Mouse (Mus musculus) left cerebral cortex, postnatal 25 days (tissue): Measurements from ENCODE around the gene P4ha2. TPM values are rescaled to one million over a fixed set of nuclear protein-coding genes. Genes with fewer than 3 reads are reported as not detected.

ENCODE experiments used
- DNase-seq, 2 experiments: peaks; one replicate each; pipeline ENCODE4 v3.0.0; 2022; ENCODE audit warnings: low spot score in 2 of 2, mixed read lengths in 1 of 2
- intact Hi-C: fragments of 180-260 bp; cut with DNase I; formaldehyde crosslinking; loops from one replicate; pipeline ENCODE4 v1.15.1; 2025
- total RNA-seq, 2 experiments: library from RNA; stranded (reverse); gene quantifications; 2 replicates each; pipeline ENCODE4 v1.2.3; 2021

Gene P4ha2
- total RNA-seq, 2 experiments from 2014 or later = 17.5 to 22.2 TPM

DNA sequence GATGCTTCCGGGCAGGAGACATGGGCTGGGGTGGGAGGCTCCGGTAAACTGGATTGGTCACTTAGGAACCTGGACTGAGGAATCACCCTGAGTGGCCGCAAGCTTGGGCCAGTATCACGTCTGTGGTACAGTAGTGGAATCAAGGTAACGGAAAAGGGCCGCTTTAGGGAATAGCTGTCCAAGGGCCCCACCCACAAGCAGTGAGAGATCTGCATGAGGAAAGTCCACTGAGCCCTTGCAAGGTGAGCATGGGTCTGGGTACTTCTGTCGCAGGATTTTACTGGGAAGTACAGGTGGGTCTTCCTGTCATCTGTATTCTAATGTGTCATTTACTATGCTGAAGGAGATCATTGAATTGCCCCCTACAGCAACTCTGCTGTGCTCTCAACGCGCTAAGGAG lies 1.8 kb downstream of the P4ha2 start:
- intact Hi-C loops = no loop called here
- no peak for DNase-seq

DNA sequence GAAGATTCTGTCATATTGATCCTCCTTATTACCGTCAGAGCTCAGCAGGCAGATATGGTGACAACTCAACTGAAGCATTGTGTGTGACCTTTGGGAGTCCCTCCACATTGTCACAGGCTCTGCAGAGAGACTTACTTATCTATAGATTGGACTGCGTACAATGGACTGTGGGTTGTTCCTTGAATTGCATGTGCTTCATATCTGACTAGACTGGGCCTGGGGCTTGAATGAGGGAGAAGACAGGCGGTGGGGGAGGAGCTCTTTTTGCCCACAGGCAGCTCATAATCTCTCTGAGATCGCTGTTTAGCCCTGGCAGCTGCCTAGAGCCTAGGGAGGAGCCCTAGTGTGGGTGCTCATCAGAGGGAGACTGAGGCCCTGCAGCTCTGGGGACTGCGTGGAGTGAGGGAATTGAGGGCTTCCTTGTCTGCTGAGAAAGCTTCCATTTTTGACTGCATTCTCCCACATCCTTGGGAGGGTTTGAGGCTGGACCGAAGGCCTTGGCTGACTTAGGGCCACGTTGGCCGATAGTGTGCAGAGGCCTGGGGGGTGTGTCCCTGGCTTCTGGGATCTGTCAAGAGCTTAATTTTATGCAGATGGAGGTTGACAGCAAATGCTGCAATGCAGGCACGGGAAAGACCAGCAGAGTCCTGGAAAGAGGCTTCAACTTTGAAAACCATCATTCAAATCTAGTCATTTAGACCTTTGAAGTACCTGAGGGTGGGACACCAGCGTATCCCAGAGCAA lies 3.0 kb downstream of the P4ha2 start:
- no peak for DNase-seq
- intact Hi-C loops = no loop called here

DNA sequence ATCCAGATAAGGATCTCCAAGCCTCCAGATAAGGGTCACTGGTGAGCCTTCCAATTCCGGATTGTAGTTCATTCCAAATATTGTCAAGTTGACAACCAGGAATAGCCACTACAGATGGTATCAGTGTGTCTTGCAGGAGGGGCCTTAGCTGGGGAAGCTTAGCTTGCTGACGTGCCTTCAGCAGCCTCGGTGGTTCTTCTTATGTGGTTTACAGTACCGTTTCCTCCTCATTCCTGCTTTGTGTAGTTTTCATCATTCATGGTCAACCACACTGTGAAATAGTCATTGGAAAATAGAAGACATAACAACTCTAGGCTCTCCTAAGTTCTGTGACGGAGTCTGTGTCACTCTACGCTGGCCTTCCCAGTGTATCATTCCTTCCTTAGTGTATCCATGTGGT lies 5.1 kb downstream of the P4ha2 start:
- no peak for DNase-seq
- intact Hi-C loops = no loop called here

DNA sequence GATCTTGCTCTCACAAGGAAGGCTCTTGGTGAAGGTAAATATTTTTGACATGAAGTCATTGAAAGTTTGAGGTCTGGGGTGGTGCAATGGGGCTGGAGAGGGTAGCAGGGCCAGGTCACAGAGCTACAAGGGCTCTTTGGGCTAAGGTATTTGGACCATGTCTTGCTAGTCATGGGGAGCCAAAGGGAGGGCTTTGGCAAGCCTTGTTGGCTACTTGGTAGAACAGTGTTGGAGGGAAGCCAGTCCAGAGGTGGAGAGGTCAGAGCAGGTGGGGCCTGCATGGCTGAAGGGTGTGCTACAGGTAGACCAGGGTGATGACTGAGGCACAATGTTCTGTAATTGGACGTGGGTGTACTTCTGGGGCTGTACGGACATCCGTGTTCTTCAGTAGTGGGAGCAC lies 6.8 kb downstream of the P4ha2 start:
- no peak for DNase-seq
- intact Hi-C loops = no loop called here

DNA sequence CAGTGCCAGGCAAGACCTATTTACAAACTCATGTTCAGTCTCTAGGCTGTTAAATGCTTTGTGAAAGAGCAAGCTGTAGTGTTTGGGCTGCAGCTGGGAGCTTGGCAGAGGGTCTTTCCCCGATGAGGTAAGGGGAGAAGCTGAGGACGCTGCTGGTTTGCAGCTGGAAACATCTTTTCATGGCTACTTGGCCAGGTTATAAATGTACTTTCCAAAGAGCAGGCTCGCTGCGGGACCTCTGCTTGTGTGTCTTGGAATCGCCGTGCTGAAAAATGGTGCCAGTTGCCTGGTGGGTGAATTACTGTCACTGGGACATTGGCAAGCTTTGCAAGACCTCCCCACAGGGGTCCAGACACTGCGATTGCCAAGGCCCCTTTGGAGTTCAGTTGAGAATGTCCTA lies 7.3 kb downstream of the P4ha2 start:
- intact Hi-C loops = no loop called here
- DNase-seq = no peak

DNA sequence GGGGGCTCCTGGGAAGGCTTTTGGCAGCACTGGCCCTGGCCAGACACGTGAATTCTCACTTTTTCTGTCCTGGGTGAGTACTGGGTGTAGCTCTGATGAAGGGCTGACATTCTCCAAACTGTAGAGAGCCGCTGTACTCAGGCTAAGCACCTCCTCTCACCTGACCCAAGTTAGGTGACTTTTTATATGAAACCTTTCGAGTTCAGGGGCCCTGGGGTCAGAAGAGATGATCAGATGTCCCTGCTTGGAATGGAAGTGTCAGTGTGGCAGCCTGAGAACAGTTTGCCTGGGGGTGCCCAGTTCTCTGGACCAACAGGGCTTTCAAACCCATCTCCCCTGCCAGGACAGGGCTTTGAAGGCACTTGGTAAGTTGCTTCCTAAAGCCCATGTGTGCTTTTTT lies 8.2 kb downstream of the P4ha2 start:
- intact Hi-C loops = no loop called here
- DNase-seq = no peak

DNA sequence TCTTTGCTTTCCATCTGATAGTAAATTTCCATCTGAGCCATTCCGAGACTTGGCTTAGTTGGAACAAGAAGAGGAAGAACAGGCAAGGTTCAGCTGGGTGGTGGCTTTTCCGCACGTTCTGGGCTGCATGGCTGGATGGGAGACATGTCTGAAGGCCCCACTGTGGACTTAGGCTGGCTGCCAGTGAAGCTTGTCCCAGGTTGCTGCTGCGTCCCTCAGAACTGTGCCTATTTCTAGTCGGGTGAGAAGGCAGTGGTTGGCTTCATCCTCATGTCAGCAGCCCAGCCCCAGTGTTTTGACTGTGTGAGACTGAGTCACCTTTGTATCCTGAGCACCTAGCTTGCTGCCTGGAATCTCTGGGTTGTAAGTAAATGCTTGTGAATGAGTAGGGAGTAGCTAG lies 9.0 kb downstream of the P4ha2 start:
- DNase-seq = no peak
- intact Hi-C loops = no loop called here

DNA sequence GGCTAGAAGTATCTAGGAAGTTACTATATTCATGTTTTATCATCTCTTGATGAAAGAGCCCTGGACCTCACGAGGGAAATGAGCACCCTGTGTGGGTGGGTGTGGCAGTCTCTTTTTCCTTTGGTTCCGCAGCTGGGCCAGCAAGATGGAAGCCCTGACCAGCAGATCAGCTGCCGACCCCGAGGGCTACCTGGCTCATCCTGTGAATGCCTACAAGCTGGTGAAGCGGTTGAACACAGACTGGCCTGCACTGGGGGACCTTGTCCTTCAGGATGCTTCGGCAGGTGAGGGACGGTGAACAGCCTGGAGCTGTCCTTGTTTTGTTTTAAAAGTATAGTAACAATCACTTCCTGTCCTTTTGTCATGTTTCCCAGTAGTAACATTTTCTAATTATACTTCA lies 11.4 kb downstream of the P4ha2 start:
- intact Hi-C loops = no loop called here
- no peak for DNase-seq

DNA sequence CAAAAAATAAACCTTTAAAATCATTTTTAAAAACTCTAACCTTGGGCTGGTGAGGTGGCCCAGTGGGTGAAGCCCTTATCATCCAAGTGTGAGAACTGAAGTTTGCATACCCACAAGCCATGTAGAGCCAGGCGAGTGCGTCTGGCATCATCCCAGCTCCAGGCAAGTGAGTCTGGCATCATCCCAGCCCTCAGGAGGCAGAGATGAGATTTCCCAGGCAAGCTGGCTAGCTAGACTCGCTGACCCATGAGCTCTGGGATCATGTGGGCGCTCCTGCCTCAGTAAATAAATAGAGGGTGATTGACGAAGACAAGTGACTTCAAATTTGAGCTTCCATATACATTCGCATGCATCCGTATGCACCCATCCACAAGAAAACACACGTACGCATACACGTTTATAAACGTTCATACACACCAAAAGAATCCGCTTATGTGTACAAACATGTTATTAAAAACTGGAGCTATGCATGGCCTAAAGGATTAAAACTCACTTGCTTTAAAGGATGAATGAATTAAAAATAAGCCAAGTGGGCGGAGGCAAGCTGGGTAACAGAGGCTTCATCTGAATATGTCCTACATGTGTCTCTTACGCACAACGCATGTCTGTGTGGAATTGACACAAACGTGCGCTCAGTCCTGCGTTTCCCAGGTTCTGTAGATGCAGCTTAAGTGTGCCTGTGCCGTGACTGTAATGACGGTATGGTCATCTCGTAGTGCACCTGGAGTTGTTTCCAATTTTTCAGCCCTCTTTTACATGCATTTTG lies 12.3 kb downstream of the P4ha2 start:
- peak in 1 of 2 experiments; percentile 69 for DNase-seq
- intact Hi-C loops = no loop called here

DNA sequence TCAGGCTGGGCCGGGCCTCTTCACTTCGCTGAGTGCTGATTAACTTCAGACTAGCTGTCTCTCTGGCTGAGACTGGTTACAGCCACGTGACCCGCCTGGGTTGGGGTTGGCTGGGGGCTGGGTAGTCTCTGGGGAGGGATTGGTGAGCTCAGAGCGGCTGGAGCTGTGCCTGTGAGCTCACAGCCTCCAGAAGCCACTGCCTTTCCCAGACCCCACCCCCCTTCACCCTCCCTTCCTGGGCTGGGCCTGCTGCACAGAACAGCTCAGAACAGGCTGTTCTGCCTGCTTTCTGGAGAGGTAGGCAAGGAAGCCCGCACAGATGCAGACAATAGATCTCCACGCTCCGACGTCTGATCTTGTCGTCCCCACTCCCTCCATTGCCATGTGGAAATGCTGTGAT lies 13.0 kb downstream of the P4ha2 start:
- DNase-seq = peak; percentile 85 to 96
- intact Hi-C loops = no loop called here

DNA sequence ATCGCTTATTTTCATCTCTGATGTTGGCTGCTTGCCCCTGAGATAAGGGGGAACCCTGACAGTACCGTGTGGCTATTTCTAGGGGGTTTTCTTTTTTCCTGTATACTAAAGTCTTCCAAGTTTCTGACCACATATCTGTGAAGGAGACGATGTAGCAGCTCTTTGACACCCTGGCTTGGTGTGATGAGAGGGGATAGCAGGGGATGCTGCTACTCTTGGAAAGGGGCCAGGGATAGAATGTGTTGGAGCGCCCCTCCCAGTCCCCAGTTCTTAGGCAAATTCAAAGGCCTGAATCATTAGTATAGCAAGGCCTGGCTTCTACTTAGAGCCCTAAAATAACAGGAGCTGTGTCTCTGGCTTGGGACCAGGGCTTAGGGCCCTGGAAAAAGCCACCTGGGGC lies 13.5 kb downstream of the P4ha2 start:
- peak in 1 of 2 experiments; percentile 27 for DNase-seq
- intact Hi-C loops = no loop called here

DNA sequence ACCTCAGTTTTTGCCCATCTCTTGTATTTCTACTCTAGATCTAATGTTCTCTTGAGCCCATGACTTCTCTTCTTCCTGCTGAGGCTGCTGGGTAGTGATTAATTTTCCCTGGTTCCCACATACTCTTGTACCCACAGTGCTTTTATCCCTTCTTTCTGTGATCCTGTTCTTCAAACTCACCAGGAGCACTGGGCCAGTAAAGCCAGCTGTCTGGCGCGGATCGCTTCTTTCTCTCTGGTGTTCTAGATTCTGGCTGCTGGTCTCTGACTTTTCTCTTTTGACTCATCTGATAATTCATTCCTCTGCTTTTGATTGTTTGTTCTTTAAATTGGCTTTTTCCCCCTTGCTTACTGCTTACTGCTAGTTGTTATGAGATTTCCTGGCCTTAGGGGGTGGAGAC lies 14.9 kb downstream of the P4ha2 start:
- intact Hi-C loops = no loop called here
- DNase-seq = no peak

DNA sequence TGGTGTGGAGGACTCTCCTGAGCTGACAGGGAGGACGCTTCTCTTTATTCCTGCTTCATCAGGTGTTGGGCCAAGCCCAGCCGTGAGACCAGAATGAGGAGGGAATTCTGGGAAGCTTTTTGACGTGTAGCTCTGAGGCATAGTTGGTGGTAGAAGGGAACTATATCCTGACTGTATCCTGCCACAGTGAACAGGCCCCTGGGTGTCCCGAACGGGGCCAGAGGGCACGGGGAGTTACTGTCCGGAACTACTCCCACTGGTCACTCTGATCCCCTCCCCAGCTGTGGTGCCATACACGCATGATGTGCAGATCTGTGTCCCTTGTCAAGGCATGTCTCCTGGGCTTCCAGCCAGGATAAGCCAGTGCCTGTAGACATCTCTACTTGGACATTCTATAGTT lies 15.4 kb downstream of the P4ha2 start:
- DNase-seq = no peak
- intact Hi-C loops = no loop called here

DNA sequence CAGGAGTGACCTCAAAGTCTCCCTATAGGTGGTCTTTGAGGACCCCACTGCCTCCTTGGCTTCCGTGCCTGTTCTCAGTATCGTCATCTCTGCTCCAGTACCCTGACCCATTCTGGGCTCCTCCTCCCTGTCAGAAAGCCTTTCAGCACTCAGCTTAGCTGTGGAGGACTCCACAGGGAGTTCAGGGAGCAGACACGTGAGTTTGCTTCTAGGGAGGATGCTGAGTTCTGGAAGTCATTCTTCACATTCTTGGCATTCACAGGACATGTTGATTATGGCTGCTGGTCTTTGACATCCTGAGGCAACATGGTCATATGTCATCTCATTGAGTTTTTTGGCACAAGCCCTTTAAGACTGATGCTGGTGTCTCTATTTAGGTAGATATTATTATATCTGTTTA lies 16.0 kb downstream of the P4ha2 start:
- no peak for DNase-seq
- intact Hi-C loops = no loop called here

DNA sequence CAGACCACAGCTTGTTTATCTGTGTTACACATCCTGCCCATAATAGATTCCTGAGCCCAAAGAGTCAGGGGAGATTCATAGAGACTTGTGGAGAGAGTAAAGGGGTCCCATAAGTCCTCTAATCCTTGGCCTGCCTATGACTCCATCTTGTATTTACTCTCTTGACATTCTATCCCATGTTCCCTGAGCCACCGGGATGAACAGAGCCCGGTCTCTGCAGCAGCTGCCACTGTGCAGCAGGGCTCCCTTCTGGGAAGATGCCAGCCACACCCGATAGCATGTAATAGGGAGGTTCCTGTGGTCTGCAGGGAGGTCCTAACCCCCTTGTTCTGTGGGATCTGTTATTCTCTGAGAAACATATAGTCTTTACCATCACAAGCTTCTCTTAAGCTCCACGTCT lies 16.5 kb downstream of the P4ha2 start:
- no peak for DNase-seq
- intact Hi-C loops = no loop called here

DNA sequence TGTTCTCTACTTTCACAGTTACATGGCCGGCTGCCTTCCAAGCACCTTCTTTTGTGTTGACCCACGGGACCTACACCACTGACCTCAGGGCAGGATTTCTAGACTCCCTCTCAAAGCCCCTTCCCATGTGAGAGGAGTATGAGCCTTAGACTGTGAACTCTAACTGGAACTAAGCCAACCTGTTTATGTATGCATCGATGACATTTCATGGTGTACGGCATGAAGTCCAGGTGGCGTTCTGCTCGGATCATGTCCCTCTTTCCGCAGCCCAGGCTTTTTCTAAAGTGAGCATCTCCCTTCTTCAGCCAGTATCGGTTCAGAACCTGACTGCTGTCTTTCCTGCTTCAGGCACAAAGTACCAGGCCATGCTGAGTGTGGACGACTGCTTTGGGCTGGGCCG lies 17.2 kb downstream of the P4ha2 start:
- intact Hi-C loops = no loop called here
- no peak for DNase-seq

DNA sequence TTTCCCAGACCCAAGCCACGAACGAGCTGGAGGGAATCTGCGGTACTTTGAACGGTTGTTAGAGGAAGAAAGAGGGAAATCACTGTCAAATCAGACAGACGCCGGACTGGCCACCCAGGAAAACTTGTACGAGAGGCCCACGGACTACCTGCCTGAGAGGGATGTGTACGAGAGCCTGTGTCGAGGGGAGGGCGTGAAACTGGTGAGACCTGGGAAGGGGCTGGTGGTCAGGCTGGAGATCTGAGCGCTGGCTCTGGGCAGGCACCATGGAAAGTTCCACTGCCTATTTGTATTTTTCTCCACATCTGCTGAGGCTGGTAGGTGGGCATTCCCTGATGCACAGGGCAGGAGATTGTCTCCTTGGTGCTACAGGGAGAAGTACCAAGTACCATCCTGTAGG lies 19.2 kb downstream of the P4ha2 start:
- intact Hi-C loops = no loop called here
- no peak for DNase-seq

DNA sequence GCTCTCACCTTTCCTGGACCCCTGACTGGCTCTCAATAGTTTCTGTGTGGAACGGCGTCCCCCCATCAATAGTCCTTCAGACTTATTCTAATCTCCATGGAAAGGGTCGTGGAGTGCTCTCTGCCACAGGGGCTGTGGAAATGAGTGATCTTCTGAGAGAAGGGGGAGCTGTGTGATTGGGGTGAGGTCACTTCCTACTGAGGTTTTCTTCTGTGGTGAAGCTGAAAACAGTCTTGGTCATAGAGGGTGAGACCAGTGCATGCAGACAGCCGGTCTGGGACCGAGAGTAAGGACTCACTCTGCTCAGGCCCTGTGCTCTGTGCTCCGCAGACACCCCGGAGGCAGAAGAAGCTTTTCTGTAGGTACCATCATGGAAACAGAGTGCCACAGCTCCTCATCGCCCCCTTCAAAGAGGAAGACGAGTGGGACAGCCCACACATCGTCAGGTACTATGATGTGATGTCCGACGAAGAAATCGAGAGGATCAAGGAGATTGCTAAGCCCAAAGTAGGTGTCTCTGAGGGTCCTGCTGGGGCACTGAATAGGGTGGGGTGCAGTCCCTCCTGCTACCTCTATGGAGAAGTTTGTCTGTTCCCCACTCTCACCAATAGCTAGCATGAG lies 20.0 kb downstream of the P4ha2 start:
- intact Hi-C loops = no loop called here
- no peak for DNase-seq

DNA sequence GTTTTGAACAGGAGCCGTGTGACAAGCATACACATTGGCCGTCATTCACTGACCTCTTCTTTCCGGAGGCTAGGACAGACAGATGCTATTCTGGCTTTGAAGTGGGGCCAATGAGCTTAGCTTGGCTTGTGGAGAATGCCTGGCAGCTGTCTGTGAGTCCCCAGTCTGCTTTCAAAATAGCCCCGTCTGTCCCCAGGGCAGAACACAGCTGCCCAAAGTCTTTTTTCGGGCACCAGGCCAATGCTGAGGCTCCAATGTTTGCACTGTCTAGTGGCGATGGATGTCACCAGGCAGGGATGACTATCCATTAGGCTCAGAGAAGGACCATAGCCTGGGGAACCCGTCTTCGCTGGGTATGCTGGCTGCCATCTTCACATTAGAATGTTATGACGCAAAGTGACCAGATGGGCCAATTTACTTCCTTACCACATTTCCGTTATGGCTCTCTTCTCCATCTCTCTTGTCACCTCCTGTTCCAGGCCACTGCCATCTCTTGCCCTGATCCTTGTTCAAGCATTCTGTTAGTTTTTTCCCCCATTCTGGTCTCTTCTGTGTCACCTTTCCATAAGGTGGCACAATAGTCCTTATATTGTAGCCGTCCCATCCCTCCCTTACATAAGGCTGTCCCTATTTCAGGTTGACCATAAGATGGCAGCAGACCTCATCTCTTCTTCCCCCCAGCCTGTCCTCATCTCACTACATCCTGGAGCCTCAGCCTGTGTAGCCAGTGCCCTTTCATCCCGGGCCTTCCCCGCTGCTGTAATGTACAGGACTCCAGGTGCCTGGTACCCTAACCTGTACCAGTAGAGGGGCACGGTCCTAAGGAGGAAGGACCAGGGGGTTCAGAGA lies 22.7 kb downstream of the P4ha2 start:
- DNase-seq = peak; percentile 47 to 72
- intact Hi-C loops = no loop called here

DNA sequence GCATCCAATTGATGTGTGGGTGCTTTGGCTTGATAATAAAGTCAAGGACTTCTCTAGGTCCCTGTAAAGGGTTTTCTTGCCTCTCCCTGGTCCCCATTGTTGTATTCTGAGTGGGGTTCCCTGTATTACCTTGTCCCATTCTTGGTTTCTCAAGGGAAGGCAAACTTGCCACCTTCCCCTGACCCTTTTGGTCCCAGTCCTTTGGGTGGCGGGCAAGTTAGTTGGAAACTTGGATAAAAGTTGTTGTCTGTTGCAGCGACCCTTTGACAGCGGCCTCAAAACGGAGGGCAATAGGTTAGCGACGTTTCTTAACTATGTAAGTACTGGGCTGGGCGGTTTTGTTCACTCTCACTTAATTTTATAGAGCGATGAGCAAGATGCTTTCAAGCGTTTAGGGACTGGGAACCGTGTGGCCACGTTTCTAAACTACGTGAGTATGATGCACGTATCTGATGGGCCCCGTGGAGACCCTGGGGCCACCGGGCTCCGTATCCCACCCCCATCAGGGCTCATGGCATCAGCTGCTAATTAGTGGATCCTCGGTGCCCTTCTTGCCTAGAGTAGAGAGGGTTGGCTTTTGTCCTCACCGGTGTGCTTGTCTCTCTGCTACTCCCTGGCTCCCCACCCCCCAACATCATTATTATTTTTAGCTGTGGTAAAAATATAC lies 26.2 kb downstream of the P4ha2 start:
- DNase-seq = no peak
- intact Hi-C loops = loop anchor here (5.0 kb wide), 1 partner anchor 226 kb away; no protein-coding TSS in a partner anchor
